Mouse (Mus musculus) midbrain, embryonic 16.5 days (tissue): Measurements from ENCODE around the gene Gm10260. TPM values are rescaled to one million over a fixed set of nuclear protein-coding genes. Genes with fewer than 3 reads are reported as not detected.

Source experiments
- ATAC-seq: fragments of 200-750 bp; cut with Nextera tagmentation; 2 replicates; pipeline ENCODE4 v1.8.0; 2017; ENCODE audit warnings: moderate TSS enrichment
- H3K27ac ChIP-seq: fragments of 300-500 bp; sonication (generic); 2 replicates; pipeline ENCODE4 v1.5.1; 2014; ENCODE audit warnings: mild to moderate bottlenecking, low read length, mixed read lengths
- H3K27me3 ChIP-seq: fragments of 300-500 bp; sonication (generic); 2 replicates; pipeline ENCODE4 v1.6.1; 2014; ENCODE audit warnings: low read depth, low read length, mixed read lengths; ENCODE audit not compliant: control insufficient read depth, insufficient read depth
- H3K36me3 ChIP-seq: fragments of 300-500 bp; sonication (generic); 2 replicates; pipeline ENCODE4 v1.6.1; 2014; ENCODE audit warnings: mild to moderate bottlenecking, low read length, moderate library complexity, mixed read lengths; ENCODE audit not compliant: control insufficient read depth, insufficient read depth
- H3K4me1 ChIP-seq: fragments of 300-500 bp; sonication (generic); 2 replicates; pipeline ENCODE4 v1.6.1; 2014; ENCODE audit warnings: mild to moderate bottlenecking, low read length, mixed read lengths; ENCODE audit not compliant: control insufficient read depth, insufficient read depth
- H3K4me2 ChIP-seq: fragments of 300-500 bp; sonication (generic); 2 replicates; pipeline ENCODE4 v1.6.1; 2014; ENCODE audit warnings: mild to moderate bottlenecking, low read length, mixed read lengths
- H3K4me3 ChIP-seq: fragments of 300-500 bp; sonication (generic); 2 replicates; pipeline ENCODE4 v1.5.1; 2014; ENCODE audit warnings: low read depth, mild to moderate bottlenecking, low read length, moderate library complexity, mixed read lengths
- H3K9ac ChIP-seq: fragments of 300-500 bp; sonication (generic); 2 replicates; pipeline ENCODE4 v1.6.1; 2014; ENCODE audit warnings: low read depth, low read length, mixed read lengths
- H3K9me3 ChIP-seq: fragments of 300-500 bp; sonication (generic); replicated peaks from 2 replicates; pipeline ENCODE4 v1.6.1; 2014; ENCODE audit warnings: mild to moderate bottlenecking, low read length, mixed read lengths; ENCODE audit not compliant: control insufficient read depth, poor library complexity, severe bottlenecking
- WGBS: fragments of 180-500 bp; shearing (Covaris S2); extraction: QIAGEN DNeasy Blood & Tissue Kit; methylation state at CpG from one replicate; pipeline ENCODE4 v1.1.7; 2014; 5-methylcytosine and 5-hydroxymethylcytosine counted together
- polyA plus RNA-seq: library from polyadenylated mRNA; unstranded; fragments of >200 nt; fragmentation: Nextera tagmentation; extraction: Ambion mirVana; gene quantifications from 2 replicates; pipeline ENCODE4 v1.2.1, GENCODE M21; 2015

The Gm10260 gene
- polyA plus RNA-seq, 1 experiment from 2014 or later: 3.6 TPM

- H3K4me2 ChIP-seq: no peak overlapping the region
- no peak overlapping the region for H3K4me3 ChIP-seq
- no peaks in the 10 kb centered on the region for H3K9me3 ChIP-seq
- peak overlapping the region; percentile 49 for H3K27ac ChIP-seq
- ATAC-seq: peak; percentile 41; the same call in 1 of the 2 replicates
- no peaks in the 10 kb centered on the region for H3K27me3 ChIP-seq
- peaks cover 15% of the 10 kb centered on the region for H3K4me1 ChIP-seq
- WGBS: 59% methylated on average over 6 of the region's 6 CpGs
- no peak overlapping the region for H3K9ac ChIP-seq
- H3K36me3 ChIP-seq: no peaks in the 10 kb centered on the region
Observed at GRCm38 (mm10) chr13:97763436-97763835, 3.0 kb upstream of the Gm10260 start.

- Histone ChIP-seq H3K36me3 (no peaks in the 10 kb centered on the region), H3K4me3 (no peak overlapping the region), H3K4me2 (no peak overlapping the region), H3K9me3 (no peaks in the 10 kb centered on the region), H3K4me1 (peaks cover 11% of the 10 kb centered on the region), H3K27ac (no peak overlapping the region), H3K9ac (no peak overlapping the region), H3K27me3 (no peaks in the 10 kb centered on the region)
- no peak for ATAC-seq
- WGBS: 94% methylated on average over 8 of the region's 8 CpGs
Observed at GRCm38 (mm10) chr13:97762121-97762520, 1.7 kb upstream of the Gm10260 start.

- Histone ChIP-seq H3K4me2 (no peak overlapping the region), H3K4me1 (no peaks in the 10 kb centered on the region), H3K27me3 (no peaks in the 10 kb centered on the region), H3K27ac (no peak overlapping the region), H3K4me3 (no peak overlapping the region), H3K9ac (no peak overlapping the region), H3K9me3 (no peaks in the 10 kb centered on the region), H3K36me3 (no peaks in the 10 kb centered on the region)
- no peak for ATAC-seq
- WGBS: 62% methylated on average over 4 of the region's 4 CpGs
Observed at GRCm38 (mm10) chr13:97757033-97757432, 3.4 kb downstream of the Gm10260 start.

- Histone ChIP-seq H3K4me1 (no peaks in the 10 kb centered on the region), H3K9me3 (no peaks in the 10 kb centered on the region), H3K27ac (no peak overlapping the region), H3K27me3 (no peaks in the 10 kb centered on the region), H3K4me3 (no peak overlapping the region), H3K4me2 (no peak overlapping the region), H3K9ac (no peak overlapping the region), H3K36me3 (no peaks in the 10 kb centered on the region)
- WGBS: 85% methylated on average over 6 of the region's 6 CpGs
- ATAC-seq: no peak
Observed at GRCm38 (mm10) chr13:97756091-97756490, 4.3 kb downstream of the Gm10260 start.

GRCm38 (mm10) chr13:97750851-97751381, 9.5 kb downstream of the Gm10260 start:
- H3K9ac ChIP-seq: no peak overlapping the region
- H3K27me3 ChIP-seq: no peaks in the 10 kb centered on the region
- no peak overlapping the region for H3K4me3 ChIP-seq
- no peaks in the 10 kb centered on the region for H3K9me3 ChIP-seq
- no peak overlapping the region for H3K4me2 ChIP-seq
- no peaks in the 10 kb centered on the region for H3K36me3 ChIP-seq
- H3K4me1 ChIP-seq: peaks cover 28% of the 10 kb centered on the region
- ATAC-seq: no peak
- WGBS: 47% methylated on average over 4 of the region's 4 CpGs
- H3K27ac ChIP-seq: peak overlapping the region; percentile 50

GRCm38 (mm10) chr13:97747037-97747860, 13.2 kb downstream of the Gm10260 start:
- peak overlapping the region; percentile 89 for H3K27ac ChIP-seq
- ATAC-seq: peak; percentile 94
- peaks cover 36% of the 10 kb centered on the region for H3K4me1 ChIP-seq
- peak overlapping the region; percentile 11; the same call in 1 of the 2 replicates for H3K4me3 ChIP-seq
- H3K27me3 ChIP-seq: no peaks in the 10 kb centered on the region
- H3K36me3 ChIP-seq: no peaks in the 10 kb centered on the region
- WGBS: 5% methylated on average over 20 of the region's 20 CpGs
- no peaks in the 10 kb centered on the region for H3K9me3 ChIP-seq
- peak overlapping the region; percentile 28; the same call in 1 of the 2 replicates for H3K9ac ChIP-seq
- H3K4me2 ChIP-seq: peak overlapping the region; percentile 43

GRCm38 (mm10) chr13:97744669-97745068, 15.8 kb downstream of the Gm10260 start:
- WGBS: 52% methylated on average over 7 of the region's 7 CpGs
- no peak for ATAC-seq
- Histone ChIP-seq H3K4me3 (no peak overlapping the region), H3K27me3 (no peaks in the 10 kb centered on the region), H3K9ac (no peak overlapping the region), H3K4me1 (peaks cover 34% of the 10 kb centered on the region), H3K27ac (no peak overlapping the region), H3K9me3 (no peaks in the 10 kb centered on the region), H3K4me2 (no peak overlapping the region), H3K36me3 (no peaks in the 10 kb centered on the region)

- 25% methylated on average over 2 of the region's 2 CpGs for WGBS
- no peaks in the 10 kb centered on the region for H3K9me3 ChIP-seq
- H3K9ac ChIP-seq: no peak overlapping the region
- ATAC-seq: no peak
- peaks cover 34% of the 10 kb centered on the region for H3K4me1 ChIP-seq
- no peak overlapping the region for H3K4me3 ChIP-seq
- H3K36me3 ChIP-seq: no peaks in the 10 kb centered on the region
- H3K27ac ChIP-seq: no peak overlapping the region
- H3K4me2 ChIP-seq: no peak overlapping the region
- H3K27me3 ChIP-seq: no peaks in the 10 kb centered on the region
Observed at GRCm38 (mm10) chr13:97744036-97744435, 16.4 kb downstream of the Gm10260 start.

- WGBS: 33% methylated on average over 3 of the region's 3 CpGs
- no peak for ATAC-seq
- H3K27me3 ChIP-seq: no peaks in the 10 kb centered on the region
- H3K4me3 ChIP-seq: no peak overlapping the region
- no peaks in the 10 kb centered on the region for H3K36me3 ChIP-seq
- H3K9ac ChIP-seq: no peak overlapping the region
- H3K9me3 ChIP-seq: no peaks in the 10 kb centered on the region
- H3K4me1 ChIP-seq: peaks cover 32% of the 10 kb centered on the region
- H3K4me2 ChIP-seq: no peak overlapping the region
- H3K27ac ChIP-seq: no peak overlapping the region
Observed at GRCm38 (mm10) chr13:97743229-97743988, 17.0 kb downstream of the Gm10260 start.
